Mouse (Mus musculus) adrenal gland, adult 8-10 months (tissue): ENCODE measurements around the gene Tcf3. TPM values are rescaled to one million over a fixed set of nuclear protein-coding genes. Genes with fewer than 3 reads are reported as not detected.

Experiments used
- DNase-seq: peaks from one replicate; pipeline ENCODE4 v3.0.0; 2022
- total RNA-seq, 4 experiments: library from RNA; stranded (reverse); gene quantifications; 2 replicates each; pipeline ENCODE4 v1.2.4; 2022

The Tcf3 gene
- total RNA-seq, 4 experiments from 2014 or later, result 56.7 to 75.7 (median 66.8) TPM

GRCm38 (mm10) chr10:80436276-80436675 is 2.8 kb upstream of the Tcf3 start:
- DNase-seq, result no peak

- DNase-seq, result no peak
These were observed 2.3 kb upstream of the Tcf3 start for GRCm38 (mm10) chr10:80435764-80436163.

GRCm38 (mm10) chr10:80434823-80435222 is 1.4 kb upstream of the Tcf3 start:
- no peak for DNase-seq

- DNase-seq, result no peak
These were observed 766 bp upstream of the Tcf3 start for GRCm38 (mm10) chr10:80434233-80434592.

GRCm38 (mm10) chr10:80432936-80433512 is 423 bp downstream of the Tcf3 start:
- DNase-seq, result no peak

- no peak for DNase-seq
These were observed 1.1 kb downstream of the Tcf3 start for GRCm38 (mm10) chr10:80432387-80432785.

- DNase-seq, result no peak
These were observed 1.7 kb downstream of the Tcf3 start for GRCm38 (mm10) chr10:80431570-80432386.

- DNase-seq, result no peak
These were observed 3.0 kb downstream of the Tcf3 start for GRCm38 (mm10) chr10:80430375-80430980.

GRCm38 (mm10) chr10:80429800-80430199 is 3.6 kb downstream of the Tcf3 start:
- DNase-seq, result no peak

GRCm38 (mm10) chr10:80425041-80425440 is 8.4 kb downstream of the Tcf3 start:
- no peak for DNase-seq

GRCm38 (mm10) chr10:80423562-80423961 is 9.9 kb downstream of the Tcf3 start:
- no peak for DNase-seq

- DNase-seq, result peak; percentile 75
These were observed 11.6 kb downstream of the Tcf3 start for GRCm38 (mm10) chr10:80421651-80422472.

- no peak for DNase-seq
These were observed 12.2 kb downstream of the Tcf3 start for GRCm38 (mm10) chr10:80421208-80421607.

- DNase-seq, result no peak
These were observed 12.7 kb downstream of the Tcf3 start for GRCm38 (mm10) chr10:80420729-80421128.

GRCm38 (mm10) chr10:80419419-80419818 is 14.0 kb downstream of the Tcf3 start:
- no peak for DNase-seq

GRCm38 (mm10) chr10:80418311-80418710 is 15.1 kb downstream of the Tcf3 start:
- peak; percentile 71 for DNase-seq

GRCm38 (mm10) chr10:80417841-80418240 is 15.6 kb downstream of the Tcf3 start:
- no peak for DNase-seq

- DNase-seq, result no peak
These were observed 16.1 kb downstream of the Tcf3 start for GRCm38 (mm10) chr10:80417371-80417770.

- DNase-seq, result no peak
These were observed 17.9 kb downstream of the Tcf3 start for GRCm38 (mm10) chr10:80415566-80415965.

- DNase-seq, result no peak
These were observed 20.5 kb downstream of the Tcf3 start for GRCm38 (mm10) chr10:80412656-80413541.

- no peak for DNase-seq
These were observed 25.5 kb downstream of the Tcf3 start for GRCm38 (mm10) chr10:80407924-80408323.
